Mouse (Mus musculus): ENCODE measurements around the gene Negr1. TPM values are rescaled to one million over a fixed set of nuclear protein-coding genes. Genes with fewer than 3 reads are reported as not detected.
A peak's percentile ranks its signal among the peaks of the same experiment; 100 is the strongest.

The Negr1 gene
- polyA plus RNA-seq, 1 experiment from 2014 or later = 5.3 TPM

GRCm38 (mm10) chr3:156928396-156929061 lies 366.9 kb downstream of the Negr1 start:
- Histone ChIP-seq H3K36me3 (ENCODE audit: control insufficient read depth, insufficient read depth, low read length) (no peaks in the 10 kb centered on the region), H3K9me3 (replicated peaks; ENCODE audit: control insufficient read depth, low read length) (no peaks in the 10 kb centered on the region)
- WGBS = 54% methylated on average over 5 of the region's 5 CpGs

GRCm38 (mm10) chr3:156929062-156929397 lies 367.4 kb downstream of the Negr1 start:
- 67% methylated on average over 3 of the region's 3 CpGs for WGBS
- H3K4me3 ChIP-seq (replicated peaks; ENCODE audit: low read length) = no peak overlapping the region
- H3K9me3 ChIP-seq (replicated peaks; ENCODE audit: control insufficient read depth, low read length) = no peaks in the 10 kb centered on the region
- no peaks in the 10 kb centered on the region for H3K27me3 ChIP-seq (ENCODE audit: control insufficient read depth, insufficient read depth, low read length)
- no peak overlapping the region for H3K4me2 ChIP-seq (ENCODE audit: low read depth, low read length)
- ATAC-seq (ENCODE audit: insufficient read depth, low FRiP score) = no peak
- no peaks in the 10 kb centered on the region for H3K4me1 ChIP-seq (ENCODE audit: control insufficient read depth, insufficient read depth, low read length)
- H3K36me3 ChIP-seq (ENCODE audit: control insufficient read depth, insufficient read depth, low read length) = no peaks in the 10 kb centered on the region
- no peak overlapping the region for H3K9ac ChIP-seq (ENCODE audit: low read length)
- no peak overlapping the region for H3K27ac ChIP-seq (ENCODE audit: low read length)

More at GRCm38 (mm10) chr3:156928396-156929061, 366.9 kb downstream of the Negr1 start:
- no peak overlapping the region for H3K9ac ChIP-seq (ENCODE audit: low read length)
- no peaks in the 10 kb centered on the region for H3K27me3 ChIP-seq (ENCODE audit: control insufficient read depth, insufficient read depth, low read length)
- ATAC-seq (ENCODE audit: insufficient read depth, low FRiP score) = no peak
- no peak overlapping the region for H3K4me3 ChIP-seq (replicated peaks; ENCODE audit: low read length)
- no peak overlapping the region for H3K27ac ChIP-seq (ENCODE audit: low read length)
- H3K4me2 ChIP-seq (ENCODE audit: low read depth, low read length) = no peak overlapping the region
- no peaks in the 10 kb centered on the region for H3K4me1 ChIP-seq (ENCODE audit: control insufficient read depth, insufficient read depth, low read length)

- Histone ChIP-seq H3K4me3 (replicated peaks; ENCODE audit: low read length) (no peak overlapping the region), H3K27me3 (ENCODE audit: control insufficient read depth, insufficient read depth, low read length) (no peaks in the 10 kb centered on the region), H3K9me3 (replicated peaks; ENCODE audit: control insufficient read depth, low read length) (no peaks in the 10 kb centered on the region), H3K27ac (ENCODE audit: low read length) (no peak overlapping the region), H3K36me3 (ENCODE audit: control insufficient read depth, insufficient read depth, low read length) (no peaks in the 10 kb centered on the region), H3K4me1 (ENCODE audit: control insufficient read depth, insufficient read depth, low read length) (no peaks in the 10 kb centered on the region), H3K9ac (ENCODE audit: low read length) (no peak overlapping the region), H3K4me2 (ENCODE audit: low read depth, low read length) (no peak overlapping the region)
- WGBS = 79% methylated on average over 2 of the region's 2 CpGs
- ATAC-seq (ENCODE audit: insufficient read depth, low FRiP score) = no peak
Observed at GRCm38 (mm10) chr3:156929677-156930440, 368.3 kb downstream of the Negr1 start.

DNA sequence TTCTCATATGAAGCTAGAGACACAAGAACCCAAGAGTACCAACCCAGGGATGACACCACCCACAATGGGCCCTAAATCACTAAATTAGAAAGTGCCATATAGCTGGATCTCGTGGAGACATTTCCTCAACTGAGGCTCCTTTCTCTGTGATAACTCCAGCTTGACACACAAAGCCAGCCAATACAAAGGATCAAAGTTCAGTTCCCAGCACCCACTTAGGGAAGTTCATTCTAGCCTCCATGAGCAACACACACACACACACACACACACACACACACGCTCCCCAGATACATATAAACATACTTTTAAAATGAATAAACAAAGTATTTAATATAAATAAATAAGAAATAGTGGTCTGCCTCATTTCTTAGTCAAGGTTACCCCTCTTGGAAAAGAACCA lies 369.4 kb downstream of the Negr1 start:
- no peaks in the 10 kb centered on the region for H3K36me3 ChIP-seq (ENCODE audit: control insufficient read depth, insufficient read depth, low read length)
- no peak for ATAC-seq (ENCODE audit: insufficient read depth, low FRiP score)
- no peak overlapping the region for H3K9ac ChIP-seq (ENCODE audit: low read length)
- H3K27me3 ChIP-seq (ENCODE audit: control insufficient read depth, insufficient read depth, low read length) = no peaks in the 10 kb centered on the region
- WGBS = 80% methylated on average over 2 of the region's 2 CpGs
- no peak overlapping the region for H3K4me2 ChIP-seq (ENCODE audit: low read depth, low read length)
- no peak overlapping the region for H3K4me3 ChIP-seq (replicated peaks; ENCODE audit: low read length)
- no peak overlapping the region for H3K27ac ChIP-seq (ENCODE audit: low read length)
- no peaks in the 10 kb centered on the region for H3K4me1 ChIP-seq (ENCODE audit: control insufficient read depth, insufficient read depth, low read length)
- H3K9me3 ChIP-seq (replicated peaks; ENCODE audit: control insufficient read depth, low read length) = no peaks in the 10 kb centered on the region

DNA sequence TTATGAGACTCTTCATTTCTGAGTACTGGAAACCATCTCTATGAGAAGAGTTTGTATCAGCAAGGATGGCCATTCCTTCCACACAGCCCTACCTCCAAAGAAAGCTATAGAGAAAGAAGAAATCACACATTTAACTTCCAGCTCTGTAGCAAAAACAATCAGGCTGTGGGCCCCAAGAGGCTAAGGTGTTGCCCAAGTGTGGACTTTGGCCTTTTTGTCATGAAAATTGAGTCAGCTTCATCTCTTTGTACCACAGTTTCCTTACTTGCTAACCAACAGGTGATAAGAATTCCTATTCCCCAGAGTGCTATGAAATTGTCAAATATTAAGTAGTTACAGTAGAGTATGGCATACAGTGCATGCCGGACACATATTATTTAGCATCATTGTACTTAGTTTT lies 369.9 kb downstream of the Negr1 start:
- no peak overlapping the region for H3K9ac ChIP-seq (ENCODE audit: low read length)
- H3K27me3 ChIP-seq (ENCODE audit: control insufficient read depth, insufficient read depth, low read length) = no peaks in the 10 kb centered on the region
- no peak overlapping the region for H3K4me3 ChIP-seq (replicated peaks; ENCODE audit: low read length)
- no peaks in the 10 kb centered on the region for H3K4me1 ChIP-seq (ENCODE audit: control insufficient read depth, insufficient read depth, low read length)
- no peaks in the 10 kb centered on the region for H3K9me3 ChIP-seq (replicated peaks; ENCODE audit: control insufficient read depth, low read length)
- ATAC-seq (ENCODE audit: insufficient read depth, low FRiP score) = 0 out of 2 replicates have a peak, but pooled peaks have one; percentile 33
- H3K36me3 ChIP-seq (ENCODE audit: control insufficient read depth, insufficient read depth, low read length) = no peaks in the 10 kb centered on the region
- no peak overlapping the region for H3K4me2 ChIP-seq (ENCODE audit: low read depth, low read length)
- H3K27ac ChIP-seq (ENCODE audit: low read length) = no peak overlapping the region
- WGBS = 85% methylated on average over 1 of the region's 1 CpGs

DNA sequence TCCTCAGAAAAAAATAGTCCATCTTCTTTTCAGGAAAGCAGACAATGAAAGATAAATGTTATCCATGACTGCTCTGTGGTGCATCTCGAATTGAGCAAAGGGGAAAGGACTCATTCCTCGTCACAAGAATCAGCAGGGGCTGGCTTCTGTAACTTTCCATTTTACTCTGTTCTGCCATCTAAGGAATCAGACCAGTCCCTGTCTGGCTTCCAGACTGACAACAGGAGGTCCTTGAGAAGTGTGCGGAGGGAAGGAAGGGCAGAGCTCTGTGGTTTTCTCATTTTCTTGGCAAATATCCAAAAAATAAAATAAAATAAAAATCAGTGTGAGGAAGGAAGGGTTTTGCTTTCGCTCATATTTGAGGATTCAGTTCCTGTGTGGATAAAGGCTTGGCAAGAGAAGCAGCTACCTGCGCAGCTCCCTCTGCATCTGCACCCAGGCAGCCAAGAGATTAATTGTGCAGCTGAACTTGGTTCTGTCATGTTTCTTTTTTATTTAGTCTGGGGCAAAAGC lies 373.2 kb downstream of the Negr1 start:
- no peaks in the 10 kb centered on the region for H3K9me3 ChIP-seq (replicated peaks; ENCODE audit: control insufficient read depth, low read length)
- WGBS = 45% methylated on average over 5 of the region's 5 CpGs
- no peak overlapping the region for H3K4me2 ChIP-seq (ENCODE audit: low read depth, low read length)
- no peaks in the 10 kb centered on the region for H3K27me3 ChIP-seq (ENCODE audit: control insufficient read depth, insufficient read depth, low read length)
- no peak overlapping the region for H3K4me3 ChIP-seq (replicated peaks; ENCODE audit: low read length)
- H3K27ac ChIP-seq (ENCODE audit: low read length) = no peak overlapping the region
- no peak for ATAC-seq (ENCODE audit: insufficient read depth, low FRiP score)
- no peaks in the 10 kb centered on the region for H3K36me3 ChIP-seq (ENCODE audit: control insufficient read depth, insufficient read depth, low read length)
- no peak overlapping the region for H3K9ac ChIP-seq (ENCODE audit: low read length)
- H3K4me1 ChIP-seq (ENCODE audit: control insufficient read depth, insufficient read depth, low read length) = no peaks in the 10 kb centered on the region

- H3K27me3 ChIP-seq (ENCODE audit: control insufficient read depth, insufficient read depth, low read length) = no peaks in the 10 kb centered on the region
- no peak overlapping the region for H3K27ac ChIP-seq (ENCODE audit: low read length)
- no peak overlapping the region for H3K9ac ChIP-seq (ENCODE audit: low read length)
- no peaks in the 10 kb centered on the region for H3K36me3 ChIP-seq (ENCODE audit: control insufficient read depth, insufficient read depth, low read length)
- no peak overlapping the region for H3K4me3 ChIP-seq (replicated peaks; ENCODE audit: low read length)
- no peak overlapping the region for H3K4me2 ChIP-seq (ENCODE audit: low read depth, low read length)
- H3K9me3 ChIP-seq (replicated peaks; ENCODE audit: control insufficient read depth, low read length) = no peaks in the 10 kb centered on the region
- no peak for ATAC-seq (ENCODE audit: insufficient read depth, low FRiP score)
- no peaks in the 10 kb centered on the region for H3K4me1 ChIP-seq (ENCODE audit: control insufficient read depth, insufficient read depth, low read length)
- WGBS = 66% methylated on average over 6 of the region's 6 CpGs
Observed at GRCm38 (mm10) chr3:156947404-156947803, 385.8 kb downstream of the Negr1 start.

- no peak overlapping the region for H3K4me2 ChIP-seq (ENCODE audit: low read depth, low read length)
- H3K4me3 ChIP-seq (replicated peaks; ENCODE audit: low read length) = no peak overlapping the region
- no peaks in the 10 kb centered on the region for H3K27me3 ChIP-seq (ENCODE audit: control insufficient read depth, insufficient read depth, low read length)
- no peaks in the 10 kb centered on the region for H3K36me3 ChIP-seq (ENCODE audit: control insufficient read depth, insufficient read depth, low read length)
- 70% methylated on average over 6 of the region's 6 CpGs for WGBS
- H3K27ac ChIP-seq (ENCODE audit: low read length) = no peak overlapping the region
- no peak for ATAC-seq (ENCODE audit: insufficient read depth, low FRiP score)
- H3K9me3 ChIP-seq (replicated peaks; ENCODE audit: control insufficient read depth, low read length) = no peaks in the 10 kb centered on the region
- H3K4me1 ChIP-seq (ENCODE audit: control insufficient read depth, insufficient read depth, low read length) = no peaks in the 10 kb centered on the region
- no peak overlapping the region for H3K9ac ChIP-seq (ENCODE audit: low read length)
Observed at GRCm38 (mm10) chr3:156952970-156953369, 391.4 kb downstream of the Negr1 start.

DNA sequence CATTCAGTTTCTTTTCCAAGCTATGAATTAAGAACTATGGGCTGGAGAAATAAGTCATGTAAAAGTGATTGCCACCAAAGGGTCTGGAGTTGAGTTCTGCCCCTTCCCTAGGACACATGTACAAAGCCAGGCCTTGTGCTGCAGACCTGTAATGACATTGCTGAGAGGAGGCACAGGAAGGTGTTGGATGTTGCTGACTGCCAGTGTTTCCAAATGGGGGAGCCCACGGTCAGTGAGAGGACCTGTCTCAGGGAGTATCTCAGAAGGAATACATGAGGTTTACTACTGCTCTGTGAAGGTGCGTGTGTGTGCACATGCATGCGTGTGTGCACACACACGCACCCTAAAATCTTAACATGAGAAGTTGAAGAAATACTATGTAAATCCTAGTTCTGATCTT lies 393.5 kb downstream of the Negr1 start:
- no peak for ATAC-seq (ENCODE audit: insufficient read depth, low FRiP score)
- H3K9me3 ChIP-seq (replicated peaks; ENCODE audit: control insufficient read depth, low read length) = no peaks in the 10 kb centered on the region
- no peaks in the 10 kb centered on the region for H3K27me3 ChIP-seq (ENCODE audit: control insufficient read depth, insufficient read depth, low read length)
- H3K36me3 ChIP-seq (ENCODE audit: control insufficient read depth, insufficient read depth, low read length) = no peaks in the 10 kb centered on the region
- H3K4me3 ChIP-seq (replicated peaks; ENCODE audit: low read length) = no peak overlapping the region
- H3K4me1 ChIP-seq (ENCODE audit: control insufficient read depth, insufficient read depth, low read length) = no peaks in the 10 kb centered on the region
- H3K9ac ChIP-seq (ENCODE audit: low read length) = no peak overlapping the region
- H3K27ac ChIP-seq (ENCODE audit: low read length) = no peak overlapping the region
- H3K4me2 ChIP-seq (ENCODE audit: low read depth, low read length) = no peak overlapping the region
- 82% methylated on average over 4 of the region's 4 CpGs for WGBS
